Mouse (Mus musculus): Measurements from ENCODE around the gene Tmem135. TPM values are rescaled to one million over a fixed set of nuclear protein-coding genes. Genes with fewer than 3 reads are reported as not detected.

The Tmem135 gene
- total and polyA plus RNA-seq, 3 experiments, result 27.2 to 45.1 (median 43.2) TPM

DNA sequence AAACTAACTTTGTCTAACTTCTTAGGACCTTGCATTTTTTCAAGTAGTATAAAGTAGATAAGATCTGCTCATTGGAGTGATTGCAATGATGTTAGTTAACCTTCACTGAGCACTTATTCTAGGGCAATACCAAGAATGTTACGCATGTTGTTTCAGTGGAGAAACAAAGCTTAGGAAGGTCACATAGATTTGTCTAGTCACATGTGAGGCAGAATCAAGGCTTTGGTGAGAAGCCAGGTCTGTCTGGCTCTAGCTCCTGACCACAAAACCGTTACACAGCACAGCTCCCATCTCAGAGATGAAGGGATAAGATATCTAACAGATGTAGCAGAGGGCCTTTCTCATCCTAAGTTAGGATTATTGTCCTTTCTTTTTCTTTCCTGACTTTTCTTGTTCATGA lies 13.4 kb downstream of the Tmem135 start:
- intact Hi-C loops (cut with DNase I), result no loop called here
- 47% methylated on average over 2 of the region's 2 CpGs for WGBS

GRCm38 (mm10) chr7:89388981-89389380 lies 15.0 kb downstream of the Tmem135 start:
- 63% methylated on average over 3 of the region's 3 CpGs for WGBS

More for the DNA sequence above, 13.4 kb downstream of the Tmem135 start:
- TF ChIP-seq POLR2A (IDR thresholded peaks at IDR 0.05; ENCODE audit: insufficient read depth, low read depth, low read length) (no peak), CTCF (IDR thresholded peaks at IDR 0.05) (no peak), EP300 (IDR thresholded peaks at IDR 0.05; ENCODE audit: insufficient read depth, low read depth, low read length) (no peak)
- Histone ChIP-seq H3K79me2 (replicated peaks; ENCODE audit: control insufficient read depth, insufficient read depth, low read length) (no peaks in the 10 kb centered on the region), H3K9ac (ENCODE audit: low read depth, low read length) (no peak overlapping the region), H3K4me3 (no peak overlapping the region), H3K27ac (no peak overlapping the region), H3K27me3 (ENCODE audit: control insufficient read depth, insufficient read depth, low read length) (no peaks in the 10 kb centered on the region), H3K36me3 (ENCODE audit: control insufficient read depth, insufficient read depth, low read length) (peaks cover 16% of the 10 kb centered on the region), H3K4me1 (ENCODE audit: control insufficient read depth, insufficient read depth, low read length) (peaks cover 15% of the 10 kb centered on the region)
- no peak for DNase-seq

DNA sequence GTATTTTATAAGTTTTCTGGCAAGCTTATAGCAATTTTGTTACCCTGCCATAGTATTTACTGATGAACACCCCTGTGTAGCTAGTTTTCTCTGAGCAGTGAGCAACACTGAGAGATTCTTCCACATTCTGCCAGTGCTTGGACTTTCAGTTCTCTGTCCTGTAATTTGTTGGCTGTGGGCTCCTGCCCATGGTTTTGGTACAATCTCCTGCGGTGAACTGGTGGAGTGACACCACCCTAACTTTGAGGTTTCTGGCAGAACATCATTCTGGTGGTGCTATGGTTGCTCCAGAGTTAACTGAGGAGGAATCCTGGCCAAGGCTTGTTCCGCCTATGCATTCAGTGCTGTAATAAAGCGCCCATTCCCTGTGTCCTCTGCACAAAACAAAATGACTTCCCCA lies 21.1 kb downstream of the Tmem135 start:
- no peak for DNase-seq
- H3K9ac ChIP-seq (ENCODE audit: low read depth, low read length), result no peak overlapping the region
- WGBS, result 92% methylated on average over 3 of the region's 3 CpGs
- H3K4me1 ChIP-seq (ENCODE audit: control insufficient read depth, insufficient read depth, low read length), result peaks cover 6% of the 10 kb centered on the region
- intact Hi-C loops (cut with DNase I), result no loop called here
- peaks cover 7% of the 10 kb centered on the region for H3K36me3 ChIP-seq (ENCODE audit: control insufficient read depth, insufficient read depth, low read length)
- H3K27ac ChIP-seq, result no peak overlapping the region
- TF ChIP-seq CTCF (IDR thresholded peaks at IDR 0.05), result no peak
- TF ChIP-seq EP300 (IDR thresholded peaks at IDR 0.05; ENCODE audit: insufficient read depth, low read depth, low read length), result no peak
- H3K27me3 ChIP-seq (ENCODE audit: control insufficient read depth, insufficient read depth, low read length), result no peaks in the 10 kb centered on the region
- no peaks in the 10 kb centered on the region for H3K79me2 ChIP-seq (replicated peaks; ENCODE audit: control insufficient read depth, insufficient read depth, low read length)
- H3K4me3 ChIP-seq, result no peak overlapping the region

More at GRCm38 (mm10) chr7:89388981-89389380, 15.0 kb downstream of the Tmem135 start:
- DNase-seq, result no peak
- H3K4me3 ChIP-seq, result no peak overlapping the region
- H3K79me2 ChIP-seq (replicated peaks; ENCODE audit: control insufficient read depth, insufficient read depth, low read length), result no peaks in the 10 kb centered on the region
- no peak overlapping the region; the same call in 1 of the 2 replicates for H3K27ac ChIP-seq
- intact Hi-C loops (cut with DNase I), result no loop called here
- TF ChIP-seq CTCF (IDR thresholded peaks at IDR 0.05) (no peak), EP300 (IDR thresholded peaks at IDR 0.05; ENCODE audit: insufficient read depth, low read depth, low read length) (no peak), POLR2A (IDR thresholded peaks at IDR 0.05; ENCODE audit: insufficient read depth, low read depth, low read length) (no peak)
- H3K36me3 ChIP-seq (ENCODE audit: control insufficient read depth, insufficient read depth, low read length), result peaks cover 16% of the 10 kb centered on the region
- peaks cover 15% of the 10 kb centered on the region for H3K4me1 ChIP-seq (ENCODE audit: control insufficient read depth, insufficient read depth, low read length)
- H3K27me3 ChIP-seq (ENCODE audit: control insufficient read depth, insufficient read depth, low read length), result no peaks in the 10 kb centered on the region
- no peak overlapping the region for H3K9ac ChIP-seq (ENCODE audit: low read depth, low read length)

DNA sequence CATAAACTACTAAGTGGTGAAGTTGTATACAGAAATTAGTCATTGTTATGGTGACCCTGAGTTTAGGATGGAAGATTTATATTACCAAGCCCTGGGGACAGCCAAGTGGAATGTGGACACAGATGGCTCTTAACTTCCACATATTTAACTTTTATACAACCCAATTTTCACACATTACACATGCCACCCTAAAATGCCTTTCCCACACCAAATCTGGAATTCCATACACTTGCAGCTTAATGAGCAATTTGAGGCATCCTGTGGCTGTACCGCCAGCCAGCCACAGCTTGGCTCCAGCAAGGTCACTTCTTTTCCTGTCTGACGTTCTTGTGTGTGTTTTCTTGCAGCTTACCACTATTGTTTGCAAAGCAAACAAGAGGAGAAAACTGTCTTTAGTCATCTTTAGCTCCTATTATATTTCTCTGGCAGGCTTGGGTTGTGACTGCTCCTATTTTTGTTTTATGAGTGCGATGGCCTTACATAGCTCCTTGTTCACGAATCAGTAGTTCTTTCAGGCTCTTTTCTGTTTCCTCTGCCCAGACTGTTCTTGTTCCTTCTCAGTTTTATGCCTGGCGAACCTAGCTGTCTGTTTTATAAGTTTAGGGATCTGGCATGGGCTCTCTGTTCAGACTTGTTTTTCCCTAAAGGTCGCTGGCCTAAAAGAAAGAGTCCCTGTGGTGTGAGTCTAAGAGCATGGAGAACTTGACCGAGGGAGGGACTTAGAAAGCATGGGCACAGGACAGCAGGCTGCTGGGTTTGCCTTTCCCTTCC lies 22.9 kb downstream of the Tmem135 start:
- Histone ChIP-seq H3K4me1 (ENCODE audit: control insufficient read depth, insufficient read depth, low read length) (peaks cover 3% of the 10 kb centered on the region), H3K27ac (peak overlapping the region; percentile 45), H3K4me3 (no peak overlapping the region), H3K27me3 (ENCODE audit: control insufficient read depth, insufficient read depth, low read length) (no peaks in the 10 kb centered on the region), H3K9ac (ENCODE audit: low read depth, low read length) (no peak overlapping the region), H3K36me3 (ENCODE audit: control insufficient read depth, insufficient read depth, low read length) (peaks cover 2% of the 10 kb centered on the region), H3K79me2 (replicated peaks; ENCODE audit: control insufficient read depth, insufficient read depth, low read length) (no peaks in the 10 kb centered on the region)
- no peak for DNase-seq
- intact Hi-C loops (cut with DNase I), result no loop called here
- WGBS, result 29% methylated on average over 7 of the region's 7 CpGs
- TF ChIP-seq EP300 (IDR thresholded peaks at IDR 0.05; ENCODE audit: insufficient read depth, low read depth, low read length) (no peak), POLR2A (IDR thresholded peaks at IDR 0.05; ENCODE audit: insufficient read depth, low read depth, low read length) (no peak), CTCF (IDR thresholded peaks at IDR 0.05) (no peak)

GRCm38 (mm10) chr7:89371623-89372295 lies 32.3 kb downstream of the Tmem135 start:
- DNase-seq, result no peak
- WGBS, result 49% methylated on average over 6 of the region's 6 CpGs
- Histone ChIP-seq H3K36me3 (ENCODE audit: control insufficient read depth, insufficient read depth, low read length) (no peaks in the 10 kb centered on the region; the same call in none of the 2 replicates), H3K79me2 (replicated peaks; ENCODE audit: control insufficient read depth, insufficient read depth, low read length) (no peaks in the 10 kb centered on the region), H3K9ac (ENCODE audit: low read depth, low read length) (no peak overlapping the region), H3K4me1 (ENCODE audit: control insufficient read depth, insufficient read depth, low read length) (peaks cover 3% of the 10 kb centered on the region), H3K27me3 (ENCODE audit: control insufficient read depth, insufficient read depth, low read length) (no peaks in the 10 kb centered on the region), H3K4me3 (no peak overlapping the region), H3K27ac (no peak overlapping the region)
- intact Hi-C loops (cut with DNase I), result no loop called here
- TF ChIP-seq POLR2A (IDR thresholded peaks at IDR 0.05; ENCODE audit: insufficient read depth, low read depth, low read length), result no peak
- TF ChIP-seq CTCF (IDR thresholded peaks at IDR 0.05), result no peak
- no peak for TF ChIP-seq EP300 (IDR thresholded peaks at IDR 0.05; ENCODE audit: insufficient read depth, low read depth, low read length)

- Histone ChIP-seq H3K9ac (ENCODE audit: low read depth, low read length) (no peak overlapping the region), H3K27me3 (ENCODE audit: control insufficient read depth, insufficient read depth, low read length) (no peaks in the 10 kb centered on the region), H3K27ac (no peak overlapping the region), H3K4me3 (no peak overlapping the region), H3K4me1 (ENCODE audit: control insufficient read depth, insufficient read depth, low read length) (peaks cover 3% of the 10 kb centered on the region), H3K36me3 (ENCODE audit: control insufficient read depth, insufficient read depth, low read length) (no peaks in the 10 kb centered on the region; the same call in none of the 2 replicates), H3K79me2 (replicated peaks; ENCODE audit: control insufficient read depth, insufficient read depth, low read length) (no peaks in the 10 kb centered on the region)
- intact Hi-C loops (cut with DNase I), result no loop called here
- TF ChIP-seq POLR2A (IDR thresholded peaks at IDR 0.05; ENCODE audit: insufficient read depth, low read depth, low read length) (no peak), EP300 (IDR thresholded peaks at IDR 0.05; ENCODE audit: insufficient read depth, low read depth, low read length) (peak; percentile 80; the same call in 1 of the 2 replicates), CTCF (IDR thresholded peaks at IDR 0.05) (peak; percentile 86)
- WGBS, result 0% methylated on average over 1 of the region's 1 CpGs
- DNase-seq, result peak; percentile 58
These were observed 33.1 kb downstream of the Tmem135 start for GRCm38 (mm10) chr7:89370917-89371316.

Measured in heart, adult 2 months (tissue).